Mouse (Mus musculus) right cerebral cortex, postnatal 14 days (tissue): Measurements from ENCODE around the gene Grtp1.

ENCODE experiments used
- DNase-seq: peaks from one replicate; pipeline ENCODE4 v3.0.0; 2022

Gene Grtp1

GRCm38 (mm10) chr8:13204371-13205140, 4.1 kb upstream of the Grtp1 start:
- DNase-seq, result no peak

GRCm38 (mm10) chr8:13203472-13203871, 3.1 kb upstream of the Grtp1 start:
- DNase-seq, result no peak

- no peak for DNase-seq
Measured at GRCm38 (mm10) chr8:13202806-13203205, 2.4 kb upstream of the Grtp1 start.

GRCm38 (mm10) chr8:13202041-13202440, 1.6 kb upstream of the Grtp1 start:
- no peak for DNase-seq

GRCm38 (mm10) chr8:13201013-13201334, 554 bp upstream of the Grtp1 start:
- no peak for DNase-seq

GRCm38 (mm10) chr8:13199385-13200061, 897 bp downstream of the Grtp1 start:
- no peak for DNase-seq

GRCm38 (mm10) chr8:13197493-13197892, 2.9 kb downstream of the Grtp1 start:
- no peak for DNase-seq

GRCm38 (mm10) chr8:13194818-13195217, 5.6 kb downstream of the Grtp1 start:
- DNase-seq, result no peak

- no peak for DNase-seq
Measured at GRCm38 (mm10) chr8:13190235-13190634, 10.2 kb downstream of the Grtp1 start.

GRCm38 (mm10) chr8:13188857-13189256, 11.6 kb downstream of the Grtp1 start:
- DNase-seq, result no peak

- DNase-seq, result no peak
Measured at GRCm38 (mm10) chr8:13188052-13188555, 12.3 kb downstream of the Grtp1 start.

GRCm38 (mm10) chr8:13187638-13188037, 12.8 kb downstream of the Grtp1 start:
- no peak for DNase-seq

GRCm38 (mm10) chr8:13187229-13187628, 13.2 kb downstream of the Grtp1 start:
- DNase-seq, result no peak

- no peak for DNase-seq
Measured at GRCm38 (mm10) chr8:13186819-13187218, 13.6 kb downstream of the Grtp1 start.

GRCm38 (mm10) chr8:13181691-13181976, 18.8 kb downstream of the Grtp1 start:
- no peak for DNase-seq

GRCm38 (mm10) chr8:13180911-13181690, 19.3 kb downstream of the Grtp1 start:
- no peak for DNase-seq

GRCm38 (mm10) chr8:13180408-13180807, 20.0 kb downstream of the Grtp1 start:
- no peak for DNase-seq

- DNase-seq, result no peak
Measured at GRCm38 (mm10) chr8:13179948-13180347, 20.5 kb downstream of the Grtp1 start.

- DNase-seq, result no peak
Measured at GRCm38 (mm10) chr8:13179482-13179881, 20.9 kb downstream of the Grtp1 start.

- DNase-seq, result no peak
Measured at GRCm38 (mm10) chr8:13178137-13178536, 22.3 kb downstream of the Grtp1 start.

GRCm38 (mm10) chr8:13177173-13177852, 23.1 kb downstream of the Grtp1 start:
- DNase-seq, result no peak

- no peak for DNase-seq
Measured at GRCm38 (mm10) chr8:13175650-13176049, 24.8 kb downstream of the Grtp1 start.

GRCm38 (mm10) chr8:13174811-13175210, 25.6 kb downstream of the Grtp1 start:
- DNase-seq, result no peak
